Mouse (Mus musculus) liver, adult 2 months (tissue): ENCODE results near the gene Gramd1b.

ENCODE experiments used
- CTCF ChIP-seq: fragments of 200-500 bp; IDR thresholded peaks from 2 replicates; pipeline ENCODE4 v1.5.1; 2011; ENCODE audit warnings: low read depth, low read length, control low read depth
- POLR2A ChIP-seq: fragments of 200-500 bp; IDR thresholded peaks from 2 replicates; pipeline ENCODE4 v1.6.1; 2011; ENCODE audit warnings: low read length, control low read depth; ENCODE audit not compliant: insufficient read depth; ENCODE audit errors: extremely low read depth

GRCm38 (mm10) chr9:40521097-40521496, 10.1 kb downstream of the Gramd1b start:
- TF ChIP-seq POLR2A = no peak
- TF ChIP-seq CTCF = no peak
